Mouse (Mus musculus): ENCODE results near the gene 4632433K11Rik. TPM values are rescaled to one million over a fixed set of nuclear protein-coding genes. Genes with fewer than 3 reads are reported as not detected.

4632433K11Rik gene
- total and polyA plus RNA-seq, 3 experiments, result not detected

DNA sequence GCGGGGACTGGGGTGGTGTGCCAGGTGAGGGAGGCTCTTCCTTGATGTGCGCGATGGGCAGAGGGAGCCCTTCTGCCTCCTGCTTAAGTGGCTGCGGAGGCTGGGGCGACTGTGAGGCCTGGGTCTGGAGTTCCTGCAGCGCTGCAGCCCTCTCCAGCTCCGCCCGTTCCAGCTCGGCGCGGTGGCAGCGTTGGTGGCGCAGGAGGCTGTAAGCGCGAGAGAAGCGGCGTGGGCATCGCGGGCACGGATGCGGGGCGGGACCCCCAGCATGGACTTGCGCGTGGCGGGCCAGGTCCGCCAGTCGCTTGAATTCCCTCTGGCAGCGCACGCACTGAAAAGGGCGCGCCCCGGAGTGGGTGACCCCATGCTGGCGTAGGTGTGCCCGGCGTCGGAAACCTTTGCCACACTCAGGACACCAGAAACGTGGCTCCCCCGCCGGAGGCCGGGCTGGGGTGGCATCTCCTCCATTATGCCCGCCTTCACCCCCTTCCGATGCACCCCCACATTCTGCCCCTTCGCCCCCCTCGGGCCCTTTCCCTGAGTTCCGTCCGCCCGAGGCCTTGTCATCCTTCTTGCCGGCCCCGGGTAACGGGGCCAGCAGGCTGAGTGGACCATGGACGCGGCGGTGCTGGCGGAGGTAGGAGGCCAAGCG lies 40.4 kb upstream of the 4632433K11Rik start:
- peaks cover 0 to 13% of the 10 kb centered on the region in 2 experiments; a peak in 2 of 4 replicates for H3K4me1 ChIP-seq (ENCODE audit: control insufficient read depth in 1 of 2, insufficient read depth in 2 of 2)
- H3K4me2 ChIP-seq (ENCODE audit: insufficient read depth, low read depth, poor library complexity, severe bottlenecking), result no peak overlapping the region
- H3K27ac ChIP-seq (ENCODE audit: insufficient read depth, low read depth), result no peak overlapping the region
- in situ Hi-C loops (cut with MboI; ENCODE audit: low pct_ligation_motif_present, low pct_unique_long_range_greater_than_20kb, low sequenced_read_pairs) (no loop called here), dilution Hi-C loops (cut with MboI; ENCODE audit: extremely low pct_ligation_motif_present, extremely low pct_unique_long_range_greater_than_20kb, low sequenced_read_pairs) (no loop called here)
- TF ChIP-seq ELF1 (IDR thresholded peaks at IDR 0.05; ENCODE audit: low read depth, low read length), result no peak
- TF ChIP-seq USF1 (IDR thresholded peaks at IDR 0.05; ENCODE audit: low read depth, low read length), result no peak
- no peak for TF ChIP-seq ZC3H11A (IDR thresholded peaks at IDR 0.05; ENCODE audit: low read depth, low read length)
- TF ChIP-seq MEF2A (IDR thresholded peaks at IDR 0.05; ENCODE audit: borderline replicate concordance, low read depth, low read length), result no peak
- TF ChIP-seq HCFC1 (IDR thresholded peaks at IDR 0.05; ENCODE audit: low read depth, low read length), result no peak
- TF ChIP-seq MXI1 (IDR thresholded peaks at IDR 0.05; ENCODE audit: low read depth, low read length), result no peak
- no peak for TF ChIP-seq NELFE (IDR thresholded peaks at IDR 0.05; ENCODE audit: low read depth, low read length)
- no peak for TF ChIP-seq CTCF (conservative IDR thresholded peaks at IDR 0.05 in 1 of 2, IDR thresholded peaks at IDR 0.05 in 1 of 2; ENCODE audit: low read depth in 2 of 2, low read length in 2 of 2)
- TF ChIP-seq E2F4 (IDR thresholded peaks at IDR 0.05; ENCODE audit: insufficient replicate concordance, low read depth, low read length), result no peak
- TF ChIP-seq POLR2A (IDR thresholded peaks at IDR 0.05; ENCODE audit: low read depth, low read length), result no peak
- no peak for TF ChIP-seq JUND (conservative IDR thresholded peaks at IDR 0.05; ENCODE audit: low read depth, low read length)
- no peak for TF ChIP-seq KAT2A (IDR thresholded peaks at IDR 0.05; ENCODE audit: insufficient replicate concordance, low read length)
- TF ChIP-seq ETS1 (conservative IDR thresholded peaks at IDR 0.05; ENCODE audit: low read depth, low read length), result no peak
- TF ChIP-seq MAFK (IDR thresholded peaks at IDR 0.05; ENCODE audit: insufficient replicate concordance, low read length), result no peak
- no peak for TF ChIP-seq GABPA (IDR thresholded peaks at IDR 0.05; ENCODE audit: insufficient replicate concordance, low read depth, low read length)
- TF ChIP-seq TBP (conservative IDR thresholded peaks at IDR 0.05; ENCODE audit: low read depth, low read length), result no peak
- TF ChIP-seq SIN3A (IDR thresholded peaks at IDR 0.05; ENCODE audit: low read length), result no peak
- no peak for TF ChIP-seq EP300 (IDR thresholded peaks at IDR 0.05; ENCODE audit: low read length)
- no peak for TF ChIP-seq POLR2AphosphoS2 (IDR thresholded peaks at IDR 0.05; ENCODE audit: low read depth, low read length)
- no peak for TF ChIP-seq JUN (IDR thresholded peaks at IDR 0.05; ENCODE audit: insufficient read depth, low read depth, low read length)
- peaks cover 20% of the 10 kb centered on the region for H3K9me3 ChIP-seq (replicated peaks; ENCODE audit: low read length)
- DNase-seq (ENCODE audit: extremely low read depth), result no peak
- H3K4me3 ChIP-seq (replicated peaks in 1 of 3; ENCODE audit: low read depth in 2 of 3, low read length in 2 of 3, poor library complexity in 1 of 3), result no peak overlapping the region
- peaks cover 11 to 23% of the 10 kb centered on the region in 2 experiments for H3K36me3 ChIP-seq (replicated peaks in 1 of 2; ENCODE audit: control insufficient read depth in 1 of 2, insufficient read depth in 1 of 2, low read length in 1 of 2)
- H3K9ac ChIP-seq (ENCODE audit: insufficient read depth, low read depth), result no peak overlapping the region
- H3K79me2 ChIP-seq (replicated peaks; ENCODE audit: control insufficient read depth, extremely low read depth, insufficient read depth, poor library complexity, severe bottlenecking), result no peaks in the 10 kb centered on the region
- peaks cover 8% of the 10 kb centered on the region for H3K27me3 ChIP-seq (replicated peaks)
